Mouse (Mus musculus): ENCODE measurements around the gene Mdfi.

The Mdfi gene

GRCm38 (mm10) chr17:47766407-47767043 lies 68.0 kb downstream of the Mdfi start:
- ChIA-PET POLR2A (interaction anchor here in 1 of 4 experiments (1.3 to 1.5 kb wide), 2 partner anchors 12 to 21 kb away, joined by 4 to 6 read pairs; no protein-coding TSS in a partner anchor), CTCF (interaction anchor here in 1 of 4 experiments (1.4 kb wide), 1 partner anchor 22 kb away, joined by 3 read pairs; no protein-coding TSS in a partner anchor)

- ChIA-PET CTCF (interaction anchor here in 2 of 4 experiments (0.7 to 1.4 kb wide), 3 partner anchors 22 to 31 kb away, joined by 3 read pairs; no protein-coding TSS in a partner anchor), POLR2A (interaction anchor here in 1 of 4 experiments (1.3 to 1.5 kb wide), 2 partner anchors 11 to 22 kb away, joined by 4 to 6 read pairs; no protein-coding TSS in a partner anchor)
These were observed 68.5 kb downstream of the Mdfi start for GRCm38 (mm10) chr17:47765986-47766385.
